Comparison of ENCODE assay signal across 8 mouse cellular contexts in the genomic region with DNA sequence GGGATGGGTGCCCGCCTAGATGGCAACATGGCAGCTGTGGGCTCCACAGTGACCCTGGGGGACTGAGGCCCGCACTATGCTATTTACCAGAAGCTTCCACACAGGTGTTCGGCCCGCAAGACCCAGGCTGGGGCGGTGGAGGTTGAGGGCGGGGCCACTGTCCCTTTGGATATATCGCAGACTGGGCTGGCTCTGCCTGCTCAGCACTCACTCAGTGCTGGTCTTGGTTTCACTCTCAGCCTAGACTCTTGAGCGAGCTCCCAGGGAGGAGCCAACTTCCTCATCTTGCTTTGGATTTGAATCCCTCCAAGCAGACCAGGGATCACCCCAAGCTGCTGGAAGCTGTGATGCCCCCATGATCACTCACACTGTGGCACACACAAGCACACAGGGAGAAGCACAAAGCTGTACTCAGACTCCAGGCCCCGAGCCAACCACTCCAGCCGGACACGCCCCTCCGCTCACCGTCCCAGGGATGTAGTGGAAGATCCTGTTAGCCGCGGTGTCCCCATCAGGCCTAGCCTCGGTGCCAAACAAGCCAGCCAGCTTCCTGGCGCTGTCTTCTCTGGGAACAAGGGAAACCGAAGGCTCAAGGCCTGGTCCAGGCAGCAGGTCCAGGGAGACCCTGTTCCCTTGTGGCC. TPM values are rescaled to one million over a fixed set of nuclear protein-coding genes. Genes with fewer than 3 reads are reported as not detected.
DNase-seq lines count a peak whose midpoint lies in the region; ATAC-seq lines count a peak whose summit lies in the region.

No protein-coding gene starts in this region.

- no peaks in the 10 kb centered on the region for H3K4me1 ChIP-seq in neural tube, embryonic 14.5 days (ENCODE audit: control insufficient read depth, insufficient read depth, low read length)
- peaks cover 6% of the 10 kb centered on the region; the same call in 1 of the 2 replicates for H3K4me1 ChIP-seq in neural tube, embryonic 15.5 days
- H3K4me1 ChIP-seq in forebrain, embryonic 15.5 days = no peaks in the 10 kb centered on the region

- ATAC-seq in neural tube, embryonic 14.5 days (ENCODE audit: low read depth) = no peak
- ATAC-seq in neural tube, embryonic 15.5 days (ENCODE audit: low FRiP score) = no peak
- 0 out of 2 replicates have a peak, but pooled peaks have one; percentile 9 for ATAC-seq in forebrain, embryonic 15.5 days (replicated peaks)
- peak; percentile 29; the same call in 1 of the 2 replicates for ATAC-seq in megakaryocyte, adult 5-6 weeks (ENCODE audit: poor library complexity, severe bottlenecking)

- no peak overlapping the region for H3K27ac ChIP-seq in neural tube, embryonic 14.5 days (ENCODE audit: low read depth, low read length)
- H3K27ac ChIP-seq in neural tube, embryonic 15.5 days (replicated peaks) = no peak overlapping the region
- H3K27ac ChIP-seq in forebrain, embryonic 15.5 days (replicated peaks) = no peak overlapping the region

- H3K4me3 ChIP-seq in neural tube, embryonic 14.5 days (ENCODE audit: low read depth, low read length) = no peak overlapping the region
- H3K4me3 ChIP-seq in neural tube, embryonic 15.5 days (replicated peaks) = no peak overlapping the region
- no peak overlapping the region for H3K4me3 ChIP-seq in forebrain, embryonic 15.5 days

- H3K9me3 ChIP-seq in neural tube, embryonic 14.5 days (ENCODE audit: control insufficient read depth, low read length) = no peaks in the 10 kb centered on the region
- H3K9me3 ChIP-seq in neural tube, embryonic 15.5 days (replicated peaks) = no peaks in the 10 kb centered on the region
- H3K9me3 ChIP-seq in forebrain, embryonic 15.5 days = no peaks in the 10 kb centered on the region

- H3K4me2 ChIP-seq in neural tube, embryonic 14.5 days (ENCODE audit: low read depth, low read length) = no peak overlapping the region
- no peak overlapping the region for H3K4me2 ChIP-seq in neural tube, embryonic 15.5 days
- no peak overlapping the region for H3K4me2 ChIP-seq in forebrain, embryonic 15.5 days (replicated peaks)

- DNase-seq in kidney, postnatal 10 days = peak; percentile 46
- DNase-seq in left cerebral cortex, adult 9 months (ENCODE audit: low spot score in 2 of 2) = no peak
- no peak for DNase-seq in adipocyte (ENCODE audit: low spot score)
- DNase-seq in spleen, postnatal 14 days (ENCODE audit: low spot score in 2 of 2) = no peak

- H3K27me3 ChIP-seq in neural tube, embryonic 14.5 days (ENCODE audit: control insufficient read depth, insufficient read depth, low read length) = no peaks in the 10 kb centered on the region
- no peaks in the 10 kb centered on the region for H3K27me3 ChIP-seq in neural tube, embryonic 15.5 days (replicated peaks)
- H3K27me3 ChIP-seq in forebrain, embryonic 15.5 days = no peaks in the 10 kb centered on the region

- H3K36me3 ChIP-seq in neural tube, embryonic 14.5 days (ENCODE audit: control insufficient read depth, insufficient read depth, low read length) = peaks cover 25% of the 10 kb centered on the region
- H3K36me3 ChIP-seq in neural tube, embryonic 15.5 days = peaks cover 45% of the 10 kb centered on the region
- peaks cover 31% of the 10 kb centered on the region for H3K36me3 ChIP-seq in forebrain, embryonic 15.5 days

- 38% methylated on average over 18 of the region's 18 CpGs for WGBS in neural tube, embryonic 14.5 days
- 39% methylated on average over 18 of the region's 18 CpGs for WGBS in neural tube, embryonic 15.5 days
- 35% methylated on average over 18 of the region's 18 CpGs for WGBS in forebrain, embryonic 15.5 days

- H3K9ac ChIP-seq in neural tube, embryonic 14.5 days (replicated peaks; ENCODE audit: low read depth, low read length) = 0 out of 2 replicates have a peak overlapping the region, but pooled peaks have one; percentile 11
- no peak overlapping the region for H3K9ac ChIP-seq in neural tube, embryonic 15.5 days (replicated peaks)
- H3K9ac ChIP-seq in forebrain, embryonic 15.5 days (replicated peaks) = no peak overlapping the region

RNA-seq across cellular contexts. Expression of a gene that starts 6.8 kb away (rescaled TPM):
- polyA plus RNA-seq in neural tube, embryonic 14.5 days (2014; fragmentation: Nextera tagmentation; extraction: Ambion mirVana) = 30.7 and 31.6 TPM in 2 replicates
- polyA plus RNA-seq in neural tube, embryonic 15.5 days (2015; fragmentation: Nextera tagmentation; extraction: Ambion mirVana) = 27.2 and 28.7 TPM in 2 replicates
- 27.3 and 29.0 TPM in 2 replicates for polyA plus RNA-seq in forebrain, embryonic 15.5 days (2015; fragmentation: Nextera tagmentation; extraction: Ambion mirVana)
- 8.5 and 10.5 TPM in 2 replicates for total RNA-seq in megakaryocyte, adult 5-6 weeks (2015)
- 11.2 and 14.1 TPM in 2 replicates for total RNA-seq in megakaryocyte, adult 5-6 weeks (2017)

RNA-seq across cellular contexts. Expression of a gene that starts 7.9 kb away (rescaled TPM):
- 50.1 and 53.2 TPM in 2 replicates for polyA plus RNA-seq in neural tube, embryonic 14.5 days (2014; fragmentation: Nextera tagmentation; extraction: Ambion mirVana)
- polyA plus RNA-seq in neural tube, embryonic 15.5 days (2015; fragmentation: Nextera tagmentation; extraction: Ambion mirVana) = 50.4 and 61.6 TPM in 2 replicates
- polyA plus RNA-seq in forebrain, embryonic 15.5 days (2015; fragmentation: Nextera tagmentation; extraction: Ambion mirVana) = 61.0 and 61.6 TPM in 2 replicates
- total RNA-seq in megakaryocyte, adult 5-6 weeks (2015) = 23.9 and 25.2 TPM in 2 replicates
- 43.9 and 47.3 TPM in 2 replicates for total RNA-seq in megakaryocyte, adult 5-6 weeks (2017)

RNA-seq across cellular contexts. Expression of a gene that starts 12.2 kb away (rescaled TPM):
- polyA plus RNA-seq in neural tube, embryonic 14.5 days (2014; fragmentation: Nextera tagmentation; extraction: Ambion mirVana) = 2.2 and 2.9 TPM in 2 replicates
- polyA plus RNA-seq in neural tube, embryonic 15.5 days (2015; fragmentation: Nextera tagmentation; extraction: Ambion mirVana) = 2.3 and 2.8 TPM in 2 replicates
- 1.7 and 2.0 TPM in 2 replicates for polyA plus RNA-seq in forebrain, embryonic 15.5 days (2015; fragmentation: Nextera tagmentation; extraction: Ambion mirVana)
- 0.11 TPM in 1 of 2 replicates, not detected in the other for total RNA-seq in megakaryocyte, adult 5-6 weeks (2015)
- not detected in 2 replicates for total RNA-seq in megakaryocyte, adult 5-6 weeks (2017)

RNA-seq across cellular contexts. Expression of a gene that starts 24.8 kb away (rescaled TPM):
- 1.8 TPM in 2 replicates for polyA plus RNA-seq in neural tube, embryonic 14.5 days (2014; fragmentation: Nextera tagmentation; extraction: Ambion mirVana)
- 4.2 and 6.2 TPM in 2 replicates for polyA plus RNA-seq in neural tube, embryonic 15.5 days (2015; fragmentation: Nextera tagmentation; extraction: Ambion mirVana)
- 4.2 and 4.3 TPM in 2 replicates for polyA plus RNA-seq in forebrain, embryonic 15.5 days (2015; fragmentation: Nextera tagmentation; extraction: Ambion mirVana)
- total RNA-seq in megakaryocyte, adult 5-6 weeks (2015) = 0.11 and 0.42 TPM in 2 replicates
- total RNA-seq in megakaryocyte, adult 5-6 weeks (2017) = 0.49 and 0.66 TPM in 2 replicates

RNA-seq across cellular contexts. Expression of a gene that starts 27.3 kb away (rescaled TPM):
- 0.50 and 1.2 TPM in 2 replicates for polyA plus RNA-seq in neural tube, embryonic 14.5 days (2014; fragmentation: Nextera tagmentation; extraction: Ambion mirVana)
- 3.2 and 9.7 TPM in 2 replicates for polyA plus RNA-seq in neural tube, embryonic 15.5 days (2015; fragmentation: Nextera tagmentation; extraction: Ambion mirVana)
- polyA plus RNA-seq in forebrain, embryonic 15.5 days (2015; fragmentation: Nextera tagmentation; extraction: Ambion mirVana) = 1.5 and 2.1 TPM in 2 replicates
- 6.3 and 6.4 TPM in 2 replicates for total RNA-seq in megakaryocyte, adult 5-6 weeks (2015)
- total RNA-seq in megakaryocyte, adult 5-6 weeks (2017) = 5.4 and 7.2 TPM in 2 replicates

Comparison
In these comparisons a context has a peak if more than half of its experiments do, and no peak if none do; other contexts are left out.
1. ATAC-seq: peak in forebrain, embryonic 15.5 days (single experiment) and megakaryocyte, adult 5-6 weeks (single experiment); none in neural tube, embryonic 14.5 days (single experiment) and neural tube, embryonic 15.5 days (single experiment).